Mouse (Mus musculus): ENCODE data around the gene Best3.

DNA sequence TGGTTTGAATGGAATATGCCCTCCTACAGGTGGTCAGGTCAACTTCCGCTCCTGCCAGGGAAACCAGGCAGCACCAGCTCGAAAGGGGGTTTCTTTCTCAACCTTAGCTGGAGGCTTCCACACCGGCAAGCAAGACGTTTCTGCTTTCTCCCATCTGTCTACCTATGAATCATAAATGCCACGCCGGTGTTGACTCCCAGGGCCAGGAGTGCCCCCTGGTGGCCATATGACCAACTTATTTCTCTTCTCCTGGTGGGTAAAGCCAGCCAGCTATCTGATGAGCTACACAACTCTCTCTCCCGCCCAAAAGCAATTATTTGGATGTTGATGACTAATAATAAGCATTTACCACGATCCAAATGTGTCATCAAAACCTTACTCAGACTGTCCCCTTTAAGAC is 47.7 kb downstream of the Best3 start:
- peak; percentile 89 for TF ChIP-seq CTCF (IDR thresholded peaks at IDR 0.05; ENCODE audit: low read depth, low read length)
- TF ChIP-seq POLR2A (IDR thresholded peaks at IDR 0.05; ENCODE audit: extremely low read depth, insufficient read depth, low read length), result no peak

Data from liver, adult 2 months (tissue).